Mouse (Mus musculus) MEL (cell line): ENCODE data around the gene Arl3.

Source experiments
- CTCF ChIP-seq, 3 experiments: IDR thresholded peaks in 2 of 3; conservative IDR thresholded peaks in 1 of 3; 2 replicates each; pipeline ENCODE4 v1.5.1; 2011 to 2012; ENCODE audit warnings: low read length in 3 of 3, low read depth in 2 of 3, mild to moderate bottlenecking in 2 of 3, improper control_type of control experiment in 1 of 3, inconsistent platforms in 1 of 3, mixed read lengths in 1 of 3, moderate library complexity in 1 of 3; ENCODE audit not compliant: control insufficient read depth in 1 of 3, insufficient read depth in 1 of 3, poor library complexity in 1 of 3, severe bottlenecking in 1 of 3
- POLR2A ChIP-seq, 2 experiments: IDR thresholded peaks; 2 replicates each; pipeline ENCODE4 v1.6.1; 2011 to 2012; ENCODE audit warnings: low read length in 2 of 2, mild to moderate bottlenecking in 2 of 2, control low read depth in 1 of 2, improper control_type of control experiment in 1 of 2, low read depth in 1 of 2, moderate library complexity in 1 of 2; ENCODE audit not compliant: control insufficient read depth in 1 of 2, insufficient read depth in 1 of 2, poor library complexity in 1 of 2
- USF2 ChIP-seq, 2 experiments: IDR thresholded peaks; 2 replicates each; pipeline ENCODE4 v1.6.1; 2011 to 2012; ENCODE audit warnings: improper control_type of control experiment in 2 of 2, low read length in 2 of 2, borderline replicate concordance in 1 of 2, inconsistent platforms in 1 of 2, low read depth in 1 of 2, mild to moderate bottlenecking in 1 of 2; ENCODE audit not compliant: insufficient read depth in 1 of 2

- TF ChIP-seq USF2 (IDR thresholded peaks at IDR 0.05; ENCODE audit: borderline replicate concordance in 1 of 2, insufficient read depth in 1 of 2, low read depth in 1 of 2, low read length in 2 of 2) (no peak), CTCF (IDR thresholded peaks at IDR 0.05 in 2 of 3, conservative IDR thresholded peaks at IDR 0.05 in 1 of 3; ENCODE audit: control insufficient read depth in 1 of 3, insufficient read depth in 1 of 3, low read depth in 2 of 3, low read length in 3 of 3, poor library complexity in 1 of 3, severe bottlenecking in 1 of 3) (no peak), POLR2A (IDR thresholded peaks at IDR 0.05; ENCODE audit: control insufficient read depth in 1 of 2, insufficient read depth in 1 of 2, low read depth in 1 of 2, low read length in 2 of 2, poor library complexity in 1 of 2) (no peak)
These were observed 1.1 kb downstream of the Arl3 start for GRCm38 (mm10) chr19:46571878-46572244.
